Mouse (Mus musculus) embryonic facial prominence, embryonic 15.5 days (tissue): ENCODE measurements around the gene Dctn2. TPM values are rescaled to one million over a fixed set of nuclear protein-coding genes. Genes with fewer than 3 reads are reported as not detected.

ENCODE experiments used
- ATAC-seq: fragments of 200-750 bp; cut with Nextera tagmentation; 2 replicates; pipeline ENCODE4 v1.8.0; 2017; ENCODE audit warnings: low read depth, moderate TSS enrichment; ENCODE audit not compliant: insufficient number of reproducible peaks, low FRiP score, low TSS enrichment
- H3K27ac ChIP-seq: fragments of 300-500 bp; sonication (generic); replicated peaks from 2 replicates; pipeline ENCODE4 v1.5.1; 2015; ENCODE audit warnings: mild to moderate bottlenecking, inconsistent platforms
- H3K27me3 ChIP-seq: fragments of 300-500 bp; sonication (generic); 2 replicates; pipeline ENCODE4 v1.6.1; 2015; ENCODE audit warnings: inconsistent platforms
- H3K36me3 ChIP-seq: fragments of 300-500 bp; sonication (generic); 2 replicates; pipeline ENCODE4 v1.6.1; 2015; ENCODE audit warnings: mild to moderate bottlenecking, inconsistent platforms
- H3K4me1 ChIP-seq: fragments of 300-500 bp; sonication (generic); 2 replicates; pipeline ENCODE4 v1.6.1; 2015; ENCODE audit warnings: inconsistent platforms
- H3K4me2 ChIP-seq: fragments of 300-500 bp; sonication (generic); replicated peaks from 2 replicates; pipeline ENCODE4 v1.6.1; 2015; ENCODE audit warnings: mild to moderate bottlenecking, inconsistent platforms
- H3K4me3 ChIP-seq: fragments of 300-500 bp; sonication (generic); replicated peaks from 2 replicates; pipeline ENCODE4 v1.5.1; 2015; ENCODE audit warnings: mild to moderate bottlenecking, inconsistent platforms
- H3K9ac ChIP-seq: fragments of 300-500 bp; sonication (generic); 2 replicates; pipeline ENCODE4 v1.6.1; 2015; ENCODE audit warnings: inconsistent platforms
- H3K9me3 ChIP-seq: fragments of 300-500 bp; sonication (generic); replicated peaks from 2 replicates; pipeline ENCODE4 v1.6.1; 2016; ENCODE audit warnings: inconsistent platforms
- WGBS: fragments of 180-500 bp; shearing (Covaris S2); methylation state at CpG from one replicate; pipeline ENCODE4 v1.1.7; 2015; 5-methylcytosine and 5-hydroxymethylcytosine counted together
- polyA plus RNA-seq: library from polyadenylated mRNA; unstranded; fragments of >200 nt; fragmentation: Nextera tagmentation; extraction: Ambion mirVana; gene quantifications from 2 replicates; pipeline ENCODE4 v1.2.1, GENCODE M21; 2015

Dctn2 gene
- 206 and 212 TPM in 2 replicates for polyA plus RNA-seq

- WGBS = under 1% methylated on average over 69 of the region's 70 CpGs
- peak within 1 kb of the TSS; percentile 87 for H3K27ac ChIP-seq
- H3K9me3 ChIP-seq = no peaks in the 10 kb centered on the region
- H3K4me3 ChIP-seq = peak within 1 kb of the TSS; percentile 99
- peak; percentile 97 for ATAC-seq
- H3K9ac ChIP-seq = peak within 1 kb of the TSS; percentile 100
- H3K36me3 ChIP-seq = peaks cover 28% of the 10 kb centered on the region
- peak within 1 kb of the TSS; percentile 86 for H3K4me2 ChIP-seq
- H3K27me3 ChIP-seq = peaks cover 9% of the 10 kb centered on the region
- H3K4me1 ChIP-seq = peaks cover 33% of the 10 kb centered on the region
Measured at GRCm38 (mm10) chr10:127266112-127267091, at the start of gene Dctn2. Dctn2 (plus strand) TSS chr10:127266368.

GRCm38 (mm10) chr10:127216456-127216855 lies 49.7 kb upstream of the Dctn2 start:
- no peak overlapping the region for H3K9ac ChIP-seq
- no peaks in the 10 kb centered on the region for H3K9me3 ChIP-seq
- H3K27ac ChIP-seq = no peak overlapping the region
- no peak overlapping the region for H3K4me3 ChIP-seq
- WGBS = 91% methylated on average over 11 of the region's 11 CpGs
- no peaks in the 10 kb centered on the region for H3K27me3 ChIP-seq
- no peak for ATAC-seq
- no peaks in the 10 kb centered on the region for H3K36me3 ChIP-seq
- H3K4me2 ChIP-seq = no peak overlapping the region
- H3K4me1 ChIP-seq = no peaks in the 10 kb centered on the region

- ATAC-seq = no peak
- Histone ChIP-seq H3K9ac (no peak overlapping the region), H3K4me1 (no peaks in the 10 kb centered on the region)
Measured at GRCm38 (mm10) chr10:127217177-127217576, 49.0 kb upstream of the Dctn2 start.

DNA sequence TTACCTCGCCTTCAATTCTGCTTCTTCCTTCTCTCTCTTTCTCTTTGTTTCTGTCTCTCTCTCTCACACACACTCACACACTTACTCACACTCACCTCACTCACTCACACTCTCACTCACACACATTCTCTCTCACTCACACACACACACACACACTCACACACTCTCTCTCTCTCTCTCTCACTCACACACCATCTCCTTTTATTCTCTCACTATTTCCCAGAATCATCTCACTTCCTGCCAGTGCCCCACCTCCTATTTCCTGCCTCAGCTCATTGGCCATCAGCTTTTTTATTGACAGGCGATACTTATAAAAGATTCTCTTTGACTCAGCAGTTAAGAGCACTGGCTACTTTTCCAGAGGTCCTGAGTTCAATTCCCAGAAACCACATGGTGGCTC lies 47.8 kb upstream of the Dctn2 start:
- Histone ChIP-seq H3K27me3 (no peaks in the 10 kb centered on the region), H3K9ac (no peak overlapping the region), H3K36me3 (no peaks in the 10 kb centered on the region), H3K9me3 (no peaks in the 10 kb centered on the region), H3K4me3 (no peak overlapping the region), H3K4me2 (no peak overlapping the region), H3K27ac (no peak overlapping the region), H3K4me1 (no peaks in the 10 kb centered on the region)
- 78% methylated on average over 2 of the region's 2 CpGs for WGBS
- no peak for ATAC-seq

More at GRCm38 (mm10) chr10:127217177-127217576, 49.0 kb upstream of the Dctn2 start:
- Histone ChIP-seq H3K9me3 (no peaks in the 10 kb centered on the region), H3K27me3 (no peaks in the 10 kb centered on the region), H3K4me2 (no peak overlapping the region), H3K4me3 (no peak overlapping the region), H3K36me3 (no peaks in the 10 kb centered on the region), H3K27ac (no peak overlapping the region)

DNA sequence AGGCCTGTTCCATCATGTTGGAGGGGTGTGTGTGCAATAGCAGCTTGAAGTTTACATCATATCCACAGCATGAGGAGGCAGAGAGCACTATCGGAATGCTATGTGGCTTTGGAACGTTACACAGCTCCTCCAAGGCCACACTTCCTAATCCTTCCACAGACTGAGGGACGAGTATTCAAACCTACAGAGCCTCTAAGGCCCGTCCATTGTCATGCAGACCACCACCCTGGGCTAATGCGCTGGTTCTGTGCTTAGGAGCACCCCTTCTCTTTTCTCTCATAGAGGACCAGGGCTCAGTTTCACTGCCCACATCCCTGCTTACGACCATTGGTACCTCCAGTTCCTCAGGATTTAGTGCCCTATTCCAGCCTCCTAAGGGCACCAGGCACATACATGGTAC lies 41.0 kb upstream of the Dctn2 start:
- 39% methylated on average over 6 of the region's 6 CpGs for WGBS
- no peaks in the 10 kb centered on the region for H3K36me3 ChIP-seq
- H3K4me3 ChIP-seq = no peak overlapping the region
- H3K4me1 ChIP-seq = peaks cover 5% of the 10 kb centered on the region; the same call in 1 of the 2 replicates
- H3K27ac ChIP-seq = no peak overlapping the region
- ATAC-seq = no peak
- no peak overlapping the region for H3K4me2 ChIP-seq
- H3K9me3 ChIP-seq = no peaks in the 10 kb centered on the region
- H3K27me3 ChIP-seq = no peaks in the 10 kb centered on the region
- no peak overlapping the region for H3K9ac ChIP-seq

DNA sequence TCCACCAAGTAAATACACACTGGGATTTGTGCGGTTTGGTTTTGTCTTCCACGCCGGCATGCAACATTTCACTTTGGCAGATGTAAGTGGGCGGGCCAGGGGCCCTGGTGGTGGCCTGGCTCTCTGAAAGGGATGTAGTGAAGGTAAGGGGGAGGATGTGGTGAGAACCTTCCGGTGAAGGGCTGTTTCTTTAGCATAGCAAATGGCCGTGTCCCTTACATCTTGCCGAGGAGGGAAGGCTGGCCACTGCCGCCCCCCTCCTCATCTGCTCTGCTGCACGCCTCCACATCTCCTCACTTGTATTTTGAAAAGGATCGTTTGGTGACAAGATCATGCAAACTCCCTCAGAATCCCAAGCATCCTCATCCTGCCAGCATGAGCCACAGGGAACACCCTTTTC lies 40.4 kb upstream of the Dctn2 start:
- Histone ChIP-seq H3K36me3 (no peaks in the 10 kb centered on the region), H3K4me1 (peaks cover 5% of the 10 kb centered on the region; the same call in 1 of the 2 replicates), H3K9ac (no peak overlapping the region), H3K27me3 (no peaks in the 10 kb centered on the region), H3K4me2 (no peak overlapping the region), H3K4me3 (no peak overlapping the region), H3K9me3 (no peaks in the 10 kb centered on the region), H3K27ac (no peak overlapping the region)
- 29% methylated on average over 10 of the region's 10 CpGs for WGBS
- no peak for ATAC-seq

- 74% methylated on average over 8 of the region's 8 CpGs for WGBS
- H3K4me2 ChIP-seq = no peak overlapping the region
Measured at GRCm38 (mm10) chr10:127226318-127226895, 39.8 kb upstream of the Dctn2 start.

GRCm38 (mm10) chr10:127227163-127227562 lies 39.0 kb upstream of the Dctn2 start:
- H3K9ac ChIP-seq = no peak overlapping the region
- H3K4me3 ChIP-seq = no peak overlapping the region
- no peak overlapping the region for H3K4me2 ChIP-seq
- 75% methylated on average over 8 of the region's 8 CpGs for WGBS
- H3K9me3 ChIP-seq = no peaks in the 10 kb centered on the region
- peaks cover 5% of the 10 kb centered on the region; the same call in 1 of the 2 replicates for H3K4me1 ChIP-seq
- no peaks in the 10 kb centered on the region for H3K36me3 ChIP-seq
- no peaks in the 10 kb centered on the region for H3K27me3 ChIP-seq
- ATAC-seq = no peak
- no peak overlapping the region for H3K27ac ChIP-seq

More at GRCm38 (mm10) chr10:127226318-127226895, 39.8 kb upstream of the Dctn2 start:
- Histone ChIP-seq H3K4me3 (no peak overlapping the region), H3K4me1 (peaks cover 5% of the 10 kb centered on the region; the same call in 1 of the 2 replicates), H3K27me3 (no peaks in the 10 kb centered on the region), H3K27ac (no peak overlapping the region), H3K9me3 (no peaks in the 10 kb centered on the region), H3K9ac (no peak overlapping the region), H3K36me3 (no peaks in the 10 kb centered on the region)
- ATAC-seq = no peak

GRCm38 (mm10) chr10:127228897-127229296 lies 37.3 kb upstream of the Dctn2 start:
- Histone ChIP-seq H3K36me3 (no peaks in the 10 kb centered on the region), H3K4me1 (peaks cover 5% of the 10 kb centered on the region; the same call in 1 of the 2 replicates), H3K27ac (no peak overlapping the region), H3K4me3 (no peak overlapping the region), H3K27me3 (no peaks in the 10 kb centered on the region), H3K9me3 (no peaks in the 10 kb centered on the region), H3K4me2 (no peak overlapping the region), H3K9ac (no peak overlapping the region)
- WGBS = 22% methylated on average over 4 of the region's 4 CpGs
- no peak for ATAC-seq

- Histone ChIP-seq H3K27me3 (no peaks in the 10 kb centered on the region), H3K4me1 (peaks cover 4% of the 10 kb centered on the region; the same call in 1 of the 2 replicates), H3K9ac (no peak overlapping the region), H3K4me3 (no peak overlapping the region), H3K36me3 (no peaks in the 10 kb centered on the region), H3K27ac (no peak overlapping the region), H3K9me3 (no peaks in the 10 kb centered on the region), H3K4me2 (no peak overlapping the region)
- 78% methylated on average over 12 of the region's 12 CpGs for WGBS
- ATAC-seq = no peak
Measured at GRCm38 (mm10) chr10:127230693-127231092, 35.5 kb upstream of the Dctn2 start.

DNA sequence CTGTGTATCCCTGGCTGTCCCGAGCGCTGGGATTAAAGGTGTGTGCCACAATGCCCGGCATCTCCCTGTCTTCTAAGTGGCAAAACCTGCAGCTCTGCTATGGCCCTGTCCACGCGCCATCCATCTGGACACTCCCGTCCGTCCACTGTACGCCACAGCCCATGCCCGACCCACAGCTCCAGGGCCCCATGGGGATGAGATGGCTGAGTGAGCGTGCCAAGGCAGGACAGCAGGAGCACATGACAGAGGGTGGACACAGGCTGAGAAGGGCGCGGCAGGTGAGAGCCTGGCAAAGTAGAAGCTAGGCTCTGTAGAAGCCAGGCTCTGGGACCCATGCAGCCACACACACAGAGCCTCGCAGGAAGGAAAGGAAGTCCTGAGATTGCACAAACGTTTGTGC lies 34.4 kb upstream of the Dctn2 start:
- Histone ChIP-seq H3K36me3 (no peaks in the 10 kb centered on the region), H3K4me2 (no peak overlapping the region), H3K9me3 (no peaks in the 10 kb centered on the region), H3K4me3 (no peak overlapping the region), H3K9ac (no peak overlapping the region), H3K27me3 (no peaks in the 10 kb centered on the region), H3K4me1 (peaks cover 4% of the 10 kb centered on the region), H3K27ac (no peak overlapping the region)
- no peak for ATAC-seq
- WGBS = 73% methylated on average over 14 of the region's 14 CpGs
